Mouse (Mus musculus): Measurements from ENCODE around the gene Slc5a5. TPM values are rescaled to one million over a fixed set of nuclear protein-coding genes. Genes with fewer than 3 reads are reported as not detected.

Gene Slc5a5
- total RNA-seq, 2 experiments from 2014 or later: 0.09 TPM; not detected in 1

DNA sequence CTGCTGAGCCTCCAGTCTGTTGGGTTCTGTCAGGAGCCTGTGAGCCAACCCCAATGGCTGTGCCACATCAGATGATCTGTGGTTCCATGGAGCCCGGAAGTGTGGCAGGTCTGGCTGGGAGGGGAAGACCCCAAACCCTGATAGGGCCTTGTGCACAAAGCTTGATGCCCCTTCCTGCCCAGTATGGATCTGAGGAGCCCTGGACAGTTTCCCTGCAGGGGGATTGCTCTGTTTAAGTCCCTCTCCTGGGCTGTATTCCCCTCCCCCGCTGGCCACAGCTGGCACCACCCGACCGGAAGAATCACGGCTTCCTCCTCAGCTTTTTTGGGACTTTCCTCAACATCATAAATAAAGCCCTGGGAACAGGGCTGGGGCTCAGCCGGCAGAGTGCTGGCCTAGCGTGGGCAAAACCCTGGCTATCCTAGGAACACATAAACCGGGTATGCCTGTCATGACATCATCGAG lies 59.5 kb downstream of the Slc5a5 start:
- no peak for DNase-seq

Small RNAs within 50 kb of the gene (microRNA-seq; reads per million reads assigned to microRNA genes)
- gene Mir1969 (1.6 to 2.8 reads per million in 2 experiments), gene Mir7067 (0.64 to 2.0 reads per million in 2 experiments)

Other genes starting within 250 kb of the Slc5a5 start
- gene Pgpep1, start 232.4 kb downstream of the Slc5a5 start, total RNA-seq (2021): 10 to 100 TPM; 22.5 to 23.4 TPM
- 10 to 100 TPM; 82.3 to 83.0 TPM for gene Lsm4, start 219.5 kb downstream of the Slc5a5 start, total RNA-seq (2021)
- gene Jund, start 193.8 kb downstream of the Slc5a5 start, total RNA-seq (2021): 100 to 1,000 TPM in 1 of 2 experiments, 10 to 100 TPM in 1; 79.2 to 130 TPM
- not detected for gene Iqcn, start 189.3 kb downstream of the Slc5a5 start, total RNA-seq (2021)
- gene Gm3336, start 174.2 kb downstream of the Slc5a5 start, total RNA-seq (2021): not detected
- 1 to 10 TPM; 2.5 to 3.0 TPM for gene Pde4c, start 169.0 kb downstream of the Slc5a5 start, total RNA-seq (2021)
- gene Rab3a, start 138.1 kb downstream of the Slc5a5 start, total RNA-seq (2021): 10 to 100 TPM; 44.6 to 50.4 TPM
- 10 to 100 TPM; 30.1 to 31.4 TPM for gene Mpv17l2, start 131.8 kb downstream of the Slc5a5 start, total RNA-seq (2021)
- gene Pik3r2, start 116.0 kb downstream of the Slc5a5 start, total RNA-seq (2021): 10 to 100 TPM; 39.4 to 47.2 TPM
- gene Mast3, start 87.7 kb downstream of the Slc5a5 start, total RNA-seq (2021): 1 to 10 TPM; 7.2 to 8.9 TPM
- gene Il12rb1, start 84.3 kb downstream of the Slc5a5 start, total RNA-seq (2021): under 1 TPM; 0.16 to 0.23 TPM
- 10 to 100 TPM in 1 of 2 experiments, 1 to 10 TPM in 1; 4.3 to 27.1 TPM for gene Arrdc2, start 53.0 kb downstream of the Slc5a5 start, total RNA-seq (2021)
- gene Kcnn1, start 29.5 kb downstream of the Slc5a5 start, total RNA-seq (2021): 1 to 10 TPM; 3.7 to 3.8 TPM
- gene Ccdc124, start 18.8 kb downstream of the Slc5a5 start, total RNA-seq (2021): 10 to 100 TPM; 42.8 to 45.0 TPM
- 1,000 to 10,000 TPM; 1,533 to 1,604 TPM for gene Rpl18a, start 4.7 kb upstream of the Slc5a5 start, total RNA-seq (2021)
- gene Map1s, start 13.2 kb upstream of the Slc5a5 start, total RNA-seq (2021): 10 to 100 TPM; 17.3 to 24.5 TPM

All from gastrocnemius, postnatal 10 days (tissue).